Mouse (Mus musculus) kidney, postnatal 4 days (tissue): Measurements from ENCODE around the gene Helq.

Experiments
- DNase-seq, 2 experiments: peaks; one replicate each; pipeline ENCODE4 v3.0.0; 2021; ENCODE audit warnings: mixed read lengths in 2 of 2

Helq gene

GRCm38 (mm10) chr5:100798165-100798860 lies at the start of gene Helq, which contains the start of gene Mrps18c:
Gene Helq (minus strand): TSS chr5:100798598.
Gene Mrps18c (plus strand): TSS chr5:100798627.
- DNase-seq, result peak; percentile 91 to 95

- DNase-seq, result no peak
These were observed 48.7 kb upstream of the Helq start for GRCm38 (mm10) chr5:100847143-100847542.

GRCm38 (mm10) chr5:100846599-100846920 lies 48.2 kb upstream of the Helq start:
- DNase-seq, result no peak

GRCm38 (mm10) chr5:100845848-100846598 lies 47.6 kb upstream of the Helq start:
- DNase-seq, result peak; percentile 71 to 80

- peak; percentile 51 to 68 for DNase-seq
These were observed 47.1 kb upstream of the Helq start, which contains the start of gene Gpat3 for GRCm38 (mm10) chr5:100845485-100845847. Gene Gpat3 (plus strand): TSS chr5:100845713.

- DNase-seq, result no peak
These were observed 46.1 kb upstream of the Helq start for GRCm38 (mm10) chr5:100844485-100844884.

GRCm38 (mm10) chr5:100837907-100838306 lies 39.5 kb upstream of the Helq start:
- DNase-seq, result no peak

GRCm38 (mm10) chr5:100835862-100836538 lies 37.6 kb upstream of the Helq start:
- no peak for DNase-seq

GRCm38 (mm10) chr5:100833841-100834240 lies 35.4 kb upstream of the Helq start:
- no peak for DNase-seq

GRCm38 (mm10) chr5:100832680-100833079 lies 34.3 kb upstream of the Helq start:
- DNase-seq, result no peak

GRCm38 (mm10) chr5:100828701-100829100 lies 30.3 kb upstream of the Helq start:
- DNase-seq, result no peak

GRCm38 (mm10) chr5:100826531-100826930 lies 28.1 kb upstream of the Helq start:
- DNase-seq, result no peak

GRCm38 (mm10) chr5:100825975-100826374 lies 27.6 kb upstream of the Helq start:
- DNase-seq, result peak in 1 of 2 experiments; percentile 20

- no peak for DNase-seq
These were observed 24.4 kb upstream of the Helq start for GRCm38 (mm10) chr5:100822826-100823225.

- DNase-seq, result no peak
These were observed 23.0 kb upstream of the Helq start for GRCm38 (mm10) chr5:100821375-100821774.

GRCm38 (mm10) chr5:100820483-100821184 lies 22.2 kb upstream of the Helq start, which contains the start of gene Abraxas1:
Gene Abraxas1 (minus strand): TSS chr5:100820965.
- DNase-seq, result peak; percentile 91 to 93

GRCm38 (mm10) chr5:100819568-100820480 lies 21.4 kb upstream of the Helq start:
- peak in 1 of 2 experiments; percentile 20 for DNase-seq

GRCm38 (mm10) chr5:100818341-100818740 lies 19.9 kb upstream of the Helq start:
- DNase-seq, result no peak

GRCm38 (mm10) chr5:100794084-100794483 lies 4.3 kb downstream of the Helq start:
- DNase-seq, result no peak

- DNase-seq, result peak in 1 of 2 experiments; percentile 9
These were observed 6.1 kb downstream of the Helq start for GRCm38 (mm10) chr5:100792261-100792660.

GRCm38 (mm10) chr5:100787527-100787926 lies 10.9 kb downstream of the Helq start:
- DNase-seq, result no peak

GRCm38 (mm10) chr5:100779002-100779401 lies 19.4 kb downstream of the Helq start:
- DNase-seq, result no peak
